Mouse (Mus musculus): ENCODE measurements around the gene Kbtbd7.
"Not testable (repeated sequence)": the region's sequence is repeated elsewhere in the genome, so short reads cannot be mapped to it uniquely, and the experiment has no call there.

Kbtbd7 gene

DNA sequence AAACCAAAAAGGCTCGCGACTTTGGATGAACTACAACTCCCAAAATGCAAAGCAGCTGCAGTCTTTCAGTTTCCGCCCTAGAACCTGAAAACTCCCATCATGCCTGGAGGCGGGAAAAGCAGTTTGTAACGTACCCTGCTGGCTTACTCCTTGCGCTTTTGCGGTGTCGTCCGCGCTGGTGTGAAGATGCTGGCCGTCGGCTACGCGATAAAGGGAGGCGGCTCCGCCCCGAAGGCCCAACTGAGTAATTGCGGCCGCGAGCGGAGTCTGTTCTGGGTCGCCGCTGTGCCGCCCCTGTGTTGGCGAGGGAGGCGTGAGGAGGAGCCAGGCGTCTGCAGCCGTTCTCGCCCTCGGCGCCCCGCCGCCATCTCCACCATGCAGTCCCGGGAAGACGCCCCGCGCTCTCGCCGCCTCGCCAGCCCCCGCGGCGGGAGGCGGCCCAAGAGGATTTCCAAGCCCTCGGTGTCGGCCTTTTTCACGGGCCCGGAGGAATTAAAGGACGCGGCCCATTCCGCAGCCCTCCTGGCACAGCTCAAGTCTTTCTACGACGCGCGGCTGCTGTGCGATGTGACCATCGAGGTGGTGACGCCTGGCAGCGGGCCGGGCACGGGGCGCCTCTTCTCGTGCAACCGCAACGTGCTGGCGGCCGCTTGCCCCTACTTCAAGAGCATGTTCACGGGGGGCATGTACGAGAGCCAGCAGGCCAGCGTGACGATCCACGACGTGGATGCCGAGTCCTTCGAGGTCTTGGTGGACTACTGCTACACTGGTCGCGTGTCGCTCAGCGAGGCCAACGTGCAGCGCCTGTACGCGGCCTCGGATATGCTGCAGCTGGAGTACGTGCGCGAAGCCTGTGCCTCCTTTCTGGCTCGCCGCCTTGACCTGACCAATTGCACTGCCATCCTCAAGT is 25.6 kb downstream of the Kbtbd7 start, which contains the start of gene Kbtbd6:
Gene Kbtbd6, plus strand, starts transcription at position 155 of the 910 bp plus-strand sequence.
- DNase-seq (ENCODE audit: low read depth, low spot score), result peak; percentile 93

DNA sequence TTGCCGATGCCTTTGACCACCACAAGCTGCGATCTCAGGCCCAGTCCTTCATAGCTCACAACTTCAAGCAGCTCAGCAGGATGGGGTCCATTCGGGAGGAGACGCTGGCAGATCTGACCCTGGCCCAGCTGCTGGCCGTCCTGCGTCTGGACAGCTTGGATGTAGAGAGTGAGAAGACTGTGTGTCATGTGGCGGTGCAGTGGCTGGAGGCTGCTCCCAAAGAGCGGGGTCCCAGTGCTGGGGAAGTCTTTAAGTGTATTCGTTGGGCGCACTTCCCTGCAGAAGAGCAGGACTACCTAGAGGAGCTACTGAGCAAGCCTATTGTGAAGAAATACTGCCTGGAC is 26.3 kb downstream of the Kbtbd7 start:
- DNase-seq (ENCODE audit: low read depth, low spot score), result not testable (repeated sequence)

DNA sequence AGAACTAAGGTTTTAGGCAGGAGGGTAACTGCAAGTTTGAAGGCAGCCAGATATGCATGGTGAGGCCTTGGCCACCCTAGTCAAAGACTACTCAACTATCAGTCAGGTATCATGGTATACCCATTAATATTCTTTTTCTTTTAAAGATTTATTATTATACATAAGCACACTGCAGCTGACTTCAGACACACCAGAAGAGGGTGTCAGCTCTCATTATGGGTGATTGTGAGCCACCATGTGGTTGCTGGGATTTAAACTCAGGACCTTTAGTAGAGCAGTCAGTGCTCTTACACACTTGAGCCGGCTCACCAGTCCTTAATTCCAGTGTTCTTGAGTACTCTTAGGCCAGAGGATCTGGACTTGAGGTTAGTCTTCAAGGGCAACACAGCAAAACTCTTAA is 34.1 kb downstream of the Kbtbd7 start:
- no peak for DNase-seq (ENCODE audit: low read depth, low spot score)

DNA sequence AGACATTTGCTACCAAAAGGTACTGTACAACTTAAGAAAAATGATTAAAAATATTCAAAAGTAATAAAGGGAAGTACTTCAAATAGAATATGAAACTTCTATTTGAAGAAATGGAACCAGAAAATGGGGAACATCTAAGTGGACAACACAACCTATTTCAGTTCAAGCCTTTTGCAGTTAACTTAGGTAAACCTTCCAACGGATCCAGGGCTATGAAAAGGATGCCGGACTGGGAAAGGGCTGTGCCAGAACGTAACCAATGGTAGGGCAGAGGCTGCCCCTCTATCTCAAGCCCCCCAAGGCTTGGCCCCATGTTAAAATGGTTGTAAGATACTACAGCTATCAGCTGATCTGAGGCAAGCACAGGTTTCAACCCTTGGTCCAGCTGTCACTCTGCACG is 34.7 kb downstream of the Kbtbd7 start:
- DNase-seq (ENCODE audit: low read depth, low spot score), result no peak

- no peak for DNase-seq (ENCODE audit: low read depth, low spot score)
Observed at GRCm38 (mm10) chr14:79465623-79466022, 39.3 kb downstream of the Kbtbd7 start.

DNA sequence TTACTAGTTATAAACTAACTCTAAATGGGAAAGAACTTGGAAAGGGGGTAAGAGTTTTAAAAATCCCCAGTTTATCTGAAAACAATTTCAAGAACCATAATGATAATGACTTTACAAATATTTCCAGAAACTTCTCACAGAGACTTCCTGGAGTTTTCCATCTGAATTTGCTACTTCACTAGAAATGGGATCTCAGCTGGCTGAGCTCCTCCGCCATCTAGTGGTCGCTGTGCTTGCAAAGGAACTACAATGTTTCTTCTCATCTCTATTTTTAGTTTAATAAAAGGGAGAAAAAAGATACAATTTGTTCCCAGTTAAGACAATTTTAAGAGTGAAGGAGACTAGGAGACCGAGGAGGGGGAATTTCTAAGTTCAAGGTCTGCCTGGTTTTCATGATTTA is 41.3 kb downstream of the Kbtbd7 start:
- DNase-seq (ENCODE audit: low read depth, low spot score), result peak; percentile 51

- DNase-seq (ENCODE audit: low read depth, low spot score), result no peak
Observed at GRCm38 (mm10) chr14:79473384-79473783, 47.1 kb downstream of the Kbtbd7 start.

Measured in mesoderm, embryonic 11.5 days (tissue).